Mouse (Mus musculus): ENCODE measurements at regions not wholly inside any gene's neighbourhood (a gene's known extent, or its start where the extent isn't known, plus 50 kb on each side); places are given as distances from the start of the nearest gene placed in this dataset.
A peak's percentile ranks its signal among the peaks of the same experiment; 100 is the strongest.

- ATAC-seq (ENCODE audit: low FRiP score): no peak
- no peaks in the 10 kb centered on the region for H3K4me1 ChIP-seq
- no peaks in the 10 kb centered on the region for H3K9me3 ChIP-seq (replicated peaks)
- H3K36me3 ChIP-seq: no peaks in the 10 kb centered on the region
- WGBS: 89% methylated on average over 7 of the region's 7 CpGs
- H3K27ac ChIP-seq: no peak overlapping the region
- no peak overlapping the region for H3K9ac ChIP-seq
- no peak overlapping the region for H3K4me2 ChIP-seq (replicated peaks)
- no peak overlapping the region for H3K4me3 ChIP-seq
- no peaks in the 10 kb centered on the region for H3K27me3 ChIP-seq
Measured at GRCm38 (mm10) chr17:67515601-67516147, 116.8 kb downstream of the Lrrc30 start.

GRCm38 (mm10) chr17:67514387-67515241 is 117.9 kb downstream of the Lrrc30 start:
- Histone ChIP-seq H3K27me3 (no peaks in the 10 kb centered on the region), H3K9me3 (replicated peaks) (no peaks in the 10 kb centered on the region), H3K9ac (no peak overlapping the region), H3K36me3 (no peaks in the 10 kb centered on the region), H3K4me1 (no peaks in the 10 kb centered on the region), H3K4me2 (replicated peaks) (no peak overlapping the region), H3K27ac (0 out of 2 replicates have a peak overlapping the region, but pooled peaks have one; percentile 23), H3K4me3 (no peak overlapping the region)
- ATAC-seq (ENCODE audit: low FRiP score): no peak
- 81% methylated on average over 9 of the region's 9 CpGs for WGBS

- Histone ChIP-seq H3K9me3 (replicated peaks) (no peaks in the 10 kb centered on the region), H3K4me1 (no peaks in the 10 kb centered on the region), H3K4me2 (replicated peaks) (no peak overlapping the region), H3K27me3 (no peaks in the 10 kb centered on the region), H3K27ac (peak overlapping the region; percentile 36; the same call in 1 of the 2 replicates), H3K9ac (no peak overlapping the region), H3K36me3 (no peaks in the 10 kb centered on the region), H3K4me3 (no peak overlapping the region)
- 79% methylated on average over 6 of the region's 6 CpGs for WGBS
- ATAC-seq (ENCODE audit: low FRiP score): no peak
Measured at GRCm38 (mm10) chr17:67512699-67513450, 119.6 kb downstream of the Lrrc30 start.

- 88% methylated on average over 6 of the region's 6 CpGs for WGBS
- Histone ChIP-seq H3K9me3 (replicated peaks) (no peaks in the 10 kb centered on the region), H3K27me3 (no peaks in the 10 kb centered on the region), H3K4me3 (no peak overlapping the region), H3K4me1 (no peaks in the 10 kb centered on the region), H3K9ac (no peak overlapping the region), H3K27ac (no peak overlapping the region), H3K4me2 (replicated peaks) (no peak overlapping the region), H3K36me3 (no peaks in the 10 kb centered on the region)
- ATAC-seq (ENCODE audit: low FRiP score): no peak
Measured at GRCm38 (mm10) chr17:67512008-67512407, 120.5 kb downstream of the Lrrc30 start.

GRCm38 (mm10) chr17:67509921-67510320 is 122.6 kb downstream of the Lrrc30 start:
- H3K4me2 ChIP-seq (replicated peaks): no peak overlapping the region
- no peak overlapping the region for H3K27ac ChIP-seq
- peaks cover 2% of the 10 kb centered on the region; the same call in 1 of the 2 replicates for H3K4me1 ChIP-seq
- H3K27me3 ChIP-seq: no peaks in the 10 kb centered on the region
- H3K4me3 ChIP-seq: no peak overlapping the region
- WGBS: 89% methylated on average over 9 of the region's 9 CpGs
- no peak for ATAC-seq (ENCODE audit: low FRiP score)
- no peak overlapping the region for H3K9ac ChIP-seq
- no peaks in the 10 kb centered on the region for H3K36me3 ChIP-seq
- no peaks in the 10 kb centered on the region for H3K9me3 ChIP-seq (replicated peaks)

GRCm38 (mm10) chr17:67509091-67509618 is 123.4 kb downstream of the Lrrc30 start:
- Histone ChIP-seq H3K9me3 (replicated peaks) (no peaks in the 10 kb centered on the region), H3K4me3 (no peak overlapping the region), H3K36me3 (no peaks in the 10 kb centered on the region), H3K27me3 (no peaks in the 10 kb centered on the region), H3K9ac (no peak overlapping the region), H3K4me2 (replicated peaks) (no peak overlapping the region), H3K4me1 (peaks cover 2% of the 10 kb centered on the region; the same call in 1 of the 2 replicates), H3K27ac (no peak overlapping the region)
- WGBS: 93% methylated on average over 6 of the region's 6 CpGs
- no peak for ATAC-seq (ENCODE audit: low FRiP score)

GRCm38 (mm10) chr17:67508353-67508752 is 124.2 kb downstream of the Lrrc30 start:
- ATAC-seq (ENCODE audit: low FRiP score): no peak
- 59% methylated on average over 2 of the region's 2 CpGs for WGBS
- H3K9ac ChIP-seq: no peak overlapping the region
- no peak overlapping the region for H3K27ac ChIP-seq
- no peaks in the 10 kb centered on the region for H3K9me3 ChIP-seq (replicated peaks)
- no peak overlapping the region for H3K4me3 ChIP-seq
- H3K4me1 ChIP-seq: peaks cover 2% of the 10 kb centered on the region; the same call in 1 of the 2 replicates
- H3K4me2 ChIP-seq (replicated peaks): no peak overlapping the region
- H3K27me3 ChIP-seq: no peaks in the 10 kb centered on the region
- no peaks in the 10 kb centered on the region for H3K36me3 ChIP-seq

- H3K36me3 ChIP-seq: no peaks in the 10 kb centered on the region
- ATAC-seq (ENCODE audit: low FRiP score): no peak
- 73% methylated on average over 2 of the region's 2 CpGs for WGBS
- no peak overlapping the region for H3K4me2 ChIP-seq (replicated peaks)
- H3K9me3 ChIP-seq (replicated peaks): no peaks in the 10 kb centered on the region
- no peak overlapping the region for H3K4me3 ChIP-seq
- no peaks in the 10 kb centered on the region for H3K27me3 ChIP-seq
- no peak overlapping the region for H3K27ac ChIP-seq
- H3K9ac ChIP-seq: no peak overlapping the region
- peaks cover 2% of the 10 kb centered on the region; the same call in 1 of the 2 replicates for H3K4me1 ChIP-seq
Measured at GRCm38 (mm10) chr17:67506466-67506865, 126.1 kb downstream of the Lrrc30 start.

- ATAC-seq (ENCODE audit: low FRiP score): no peak
- no peaks in the 10 kb centered on the region for H3K27me3 ChIP-seq
- H3K27ac ChIP-seq: no peak overlapping the region
- peaks cover 12% of the 10 kb centered on the region for H3K4me1 ChIP-seq
- no peak overlapping the region for H3K4me3 ChIP-seq
- no peak overlapping the region for H3K4me2 ChIP-seq (replicated peaks)
- no peaks in the 10 kb centered on the region for H3K9me3 ChIP-seq (replicated peaks)
- H3K9ac ChIP-seq: no peak overlapping the region
- 91% methylated on average over 9 of the region's 9 CpGs for WGBS
- no peaks in the 10 kb centered on the region for H3K36me3 ChIP-seq
Measured at GRCm38 (mm10) chr17:67504502-67505033, 128.0 kb downstream of the Lrrc30 start.

GRCm38 (mm10) chr17:67503125-67503878 is 129.2 kb downstream of the Lrrc30 start:
- H3K4me3 ChIP-seq: no peak overlapping the region
- no peaks in the 10 kb centered on the region for H3K36me3 ChIP-seq
- no peak for ATAC-seq (ENCODE audit: low FRiP score)
- no peak overlapping the region for H3K9ac ChIP-seq
- H3K27ac ChIP-seq: no peak overlapping the region
- no peaks in the 10 kb centered on the region for H3K9me3 ChIP-seq (replicated peaks)
- peaks cover 12% of the 10 kb centered on the region for H3K4me1 ChIP-seq
- H3K4me2 ChIP-seq (replicated peaks): no peak overlapping the region
- WGBS: 73% methylated on average over 6 of the region's 6 CpGs
- no peaks in the 10 kb centered on the region for H3K27me3 ChIP-seq

- Histone ChIP-seq H3K4me2 (replicated peaks) (no peak overlapping the region), H3K9ac (no peak overlapping the region), H3K9me3 (replicated peaks) (no peaks in the 10 kb centered on the region), H3K36me3 (no peaks in the 10 kb centered on the region), H3K4me1 (peaks cover 12% of the 10 kb centered on the region), H3K27me3 (no peaks in the 10 kb centered on the region), H3K27ac (no peak overlapping the region), H3K4me3 (no peak overlapping the region)
- no peak for ATAC-seq (ENCODE audit: low FRiP score)
- 78% methylated on average over 4 of the region's 4 CpGs for WGBS
Measured at GRCm38 (mm10) chr17:67502628-67503027, 129.9 kb downstream of the Lrrc30 start.

All from hindbrain, embryonic 12.5 days (tissue).